Mouse (Mus musculus) lung, postnatal 0 days (tissue): ENCODE measurements at regions not wholly inside any gene's neighbourhood (a gene's known extent, or its start where the extent isn't known, plus 50 kb on each side); places are given as distances from the start of the nearest gene placed in this dataset.
A peak's percentile ranks its signal among the peaks of the same experiment; 100 is the strongest.

ENCODE experiments used
- ATAC-seq: fragments of 200-750 bp; cut with Nextera tagmentation; 2 replicates; pipeline ENCODE4 v1.8.0; 2017; ENCODE audit warnings: moderate library complexity
- DNase-seq: peaks from one replicate; pipeline ENCODE4 v3.0.0-alpha.2; 2016; ENCODE audit warnings: low spot score
- H3K27ac ChIP-seq: fragments of 300-500 bp; sonication (generic); 2 replicates; pipeline ENCODE4 v1.5.1; 2014; ENCODE audit warnings: antibody characterized with exemption, mild to moderate bottlenecking, low read length, mixed read lengths
- H3K27me3 ChIP-seq: fragments of 300-500 bp; sonication (generic); replicated peaks from 2 replicates; pipeline ENCODE4 v1.6.1; 2014; ENCODE audit warnings: low read length, mixed read lengths; ENCODE audit not compliant: insufficient read depth
- H3K36me3 ChIP-seq: fragments of 300-500 bp; sonication (generic); 2 replicates; pipeline ENCODE4 v1.6.1; 2014; ENCODE audit warnings: low read length, mixed read lengths; ENCODE audit not compliant: insufficient read depth
- H3K4me1 ChIP-seq: fragments of 300-500 bp; sonication (generic); 2 replicates; pipeline ENCODE4 v1.6.1; 2014; ENCODE audit warnings: antibody characterized with exemption, low read depth, low read length, mixed read lengths; ENCODE audit not compliant: insufficient read depth
- H3K4me2 ChIP-seq: fragments of 300-500 bp; sonication (generic); replicated peaks from 2 replicates; pipeline ENCODE4 v1.6.1; 2014; ENCODE audit warnings: low read depth, mild to moderate bottlenecking, low read length, moderate library complexity, mixed read lengths
- H3K4me3 ChIP-seq: fragments of 300-500 bp; sonication (generic); 2 replicates; pipeline ENCODE4 v1.5.1; 2014; ENCODE audit warnings: low read depth, low read length
- H3K9ac ChIP-seq: fragments of 300-500 bp; sonication (generic); replicated peaks from 2 replicates; pipeline ENCODE4 v1.6.1; 2014; ENCODE audit warnings: low read depth, mild to moderate bottlenecking
- H3K9me3 ChIP-seq: fragments of 300-500 bp; sonication (generic); 2 replicates; pipeline ENCODE4 v1.6.1; 2016; ENCODE audit warnings: low read length, mixed read lengths
- CTCF ChIP-seq: IDR thresholded peaks from 2 replicates; pipeline ENCODE4 v1.5.1; 2016; ENCODE audit warnings: antibody characterized with exemption, mild to moderate bottlenecking
- EP300 ChIP-seq: IDR thresholded peaks from 2 replicates; pipeline ENCODE4 v1.6.1; 2016; ENCODE audit warnings: antibody characterized with exemption, mild to moderate bottlenecking, control low read depth
- WGBS: fragments of 180-500 bp; shearing (Covaris S2); extraction: QIAGEN DNeasy Blood & Tissue Kit; methylation state at CpG from one replicate; pipeline ENCODE4 v1.1.7; 2014; 5-methylcytosine and 5-hydroxymethylcytosine counted together

DNA sequence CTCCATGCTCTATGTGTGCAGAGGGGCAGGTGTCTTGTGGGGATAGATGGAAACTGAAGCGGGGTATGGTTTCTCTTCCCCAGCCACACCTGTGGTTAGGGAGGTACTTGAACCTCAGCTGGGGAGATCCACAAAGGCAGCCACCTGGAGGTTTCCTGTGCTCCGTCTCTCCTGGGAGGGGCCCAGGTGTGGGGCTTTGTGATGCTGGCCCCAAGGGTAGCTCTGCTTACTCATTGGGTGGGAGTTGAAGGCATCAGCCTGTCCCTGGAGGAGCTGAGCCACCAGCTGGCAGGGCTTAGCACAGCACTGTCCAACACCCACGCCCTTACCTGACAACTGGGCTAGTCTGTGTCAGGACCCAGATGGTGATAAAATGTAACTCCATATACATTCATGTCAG lies 81.4 kb downstream of the Lhx2 start:
- 37% methylated on average over 3 of the region's 3 CpGs for WGBS
- H3K9ac ChIP-seq: no peak overlapping the region
- DNase-seq: no peak
- H3K36me3 ChIP-seq: no peaks in the 10 kb centered on the region
- no peak for TF ChIP-seq EP300
- no peak for TF ChIP-seq CTCF
- H3K4me3 ChIP-seq: no peak overlapping the region
- H3K4me1 ChIP-seq: no peaks in the 10 kb centered on the region
- H3K27me3 ChIP-seq: no peaks in the 10 kb centered on the region
- H3K4me2 ChIP-seq: no peak overlapping the region
- H3K9me3 ChIP-seq: no peaks in the 10 kb centered on the region
- no peak for ATAC-seq
- no peak overlapping the region for H3K27ac ChIP-seq

DNA sequence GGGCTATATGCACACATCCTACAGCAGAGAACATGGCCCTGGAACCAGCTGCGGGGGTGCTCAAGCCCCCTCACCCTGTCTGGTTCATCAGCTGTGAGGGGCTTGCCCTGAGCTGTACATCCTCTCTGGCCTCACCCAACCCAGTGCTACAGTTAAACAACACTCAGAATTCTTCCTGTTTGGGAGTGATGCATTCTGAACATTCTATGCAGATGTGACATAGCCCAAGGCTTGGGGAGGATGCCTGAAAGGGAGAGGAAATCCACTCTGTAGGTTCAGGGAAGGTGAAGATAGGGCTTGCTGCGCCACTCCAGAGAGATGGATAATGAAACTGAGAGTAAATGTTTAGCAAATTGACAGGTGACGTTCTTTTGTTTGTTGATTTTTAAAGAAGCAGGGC lies 83.3 kb downstream of the Lhx2 start:
- H3K9me3 ChIP-seq: no peaks in the 10 kb centered on the region
- ATAC-seq (no peak), DNase-seq (no peak)
- H3K4me3 ChIP-seq: no peak overlapping the region
- no peaks in the 10 kb centered on the region for H3K36me3 ChIP-seq
- WGBS: 51% methylated on average over 3 of the region's 3 CpGs
- H3K9ac ChIP-seq: no peak overlapping the region
- H3K4me2 ChIP-seq: no peak overlapping the region
- H3K27me3 ChIP-seq: no peaks in the 10 kb centered on the region
- TF ChIP-seq EP300 (no peak), CTCF (no peak)
- no peaks in the 10 kb centered on the region for H3K4me1 ChIP-seq
- H3K27ac ChIP-seq: no peak overlapping the region

DNA sequence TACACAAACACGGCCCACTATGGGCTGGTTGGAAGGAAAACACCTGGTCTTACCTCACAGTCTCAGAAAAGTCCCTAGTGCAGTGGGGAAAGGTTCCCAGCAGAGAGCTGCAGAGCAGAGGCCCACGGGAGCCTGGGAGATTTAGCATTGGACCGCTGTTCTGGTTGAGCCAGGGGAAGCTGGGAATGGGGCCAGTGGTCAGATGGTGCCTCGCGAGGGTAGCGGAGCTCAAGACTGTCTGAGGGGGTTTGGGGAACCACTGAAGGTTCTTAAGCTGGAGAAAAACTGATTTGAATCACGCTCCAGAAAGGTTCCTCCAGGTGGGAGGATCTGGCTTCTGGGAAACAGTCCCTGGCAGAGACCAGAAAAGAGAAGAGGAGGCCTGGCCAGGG lies 84.8 kb downstream of the Lhx2 start:
- H3K9ac ChIP-seq: no peak overlapping the region
- DNase-seq: no peak
- H3K4me1 ChIP-seq: no peaks in the 10 kb centered on the region
- ATAC-seq: no peak
- TF ChIP-seq EP300 (no peak), CTCF (no peak)
- H3K4me2 ChIP-seq: no peak overlapping the region
- H3K4me3 ChIP-seq: no peak overlapping the region
- H3K27ac ChIP-seq: no peak overlapping the region
- no peaks in the 10 kb centered on the region for H3K9me3 ChIP-seq
- WGBS: 40% methylated on average over 7 of the region's 7 CpGs
- H3K36me3 ChIP-seq: no peaks in the 10 kb centered on the region
- no peaks in the 10 kb centered on the region for H3K27me3 ChIP-seq

DNA sequence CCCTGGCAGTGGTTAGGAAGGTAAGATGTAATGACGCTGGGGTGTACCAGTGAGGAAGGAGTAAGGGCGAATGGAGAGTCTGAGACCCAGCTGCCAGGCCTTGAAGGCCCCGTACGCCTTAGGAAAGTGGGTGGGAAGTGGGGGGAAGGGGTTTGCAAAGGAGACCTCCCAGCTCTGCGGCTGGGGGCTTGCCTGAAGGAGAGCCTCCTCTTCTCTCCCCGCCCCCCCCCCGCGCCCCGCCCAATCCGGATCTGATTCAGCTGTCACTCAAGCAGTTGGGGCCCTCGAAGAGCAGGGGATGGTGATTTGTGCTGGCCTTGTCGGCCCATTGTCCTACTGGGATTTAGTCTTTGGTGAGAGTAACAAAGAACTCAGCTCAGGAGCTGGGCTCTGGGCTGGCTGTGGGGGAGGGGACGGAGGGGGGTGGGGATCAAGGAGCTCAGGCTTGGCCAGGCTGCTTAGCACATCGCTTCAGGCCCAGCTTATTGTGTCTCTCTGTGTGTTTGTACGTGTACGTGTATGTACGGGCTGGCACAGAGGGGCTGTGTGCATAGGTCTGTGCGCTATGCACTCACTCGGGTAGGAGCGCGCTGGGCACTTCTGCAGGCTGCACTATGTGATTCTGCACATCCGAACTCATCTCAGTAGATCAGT lies 85.3 kb downstream of the Lhx2 start:
- no peak overlapping the region for H3K27ac ChIP-seq
- H3K4me3 ChIP-seq: no peak overlapping the region
- WGBS: 5% methylated on average over 16 of the region's 22 CpGs
- TF ChIP-seq EP300: no peak
- no peak for TF ChIP-seq CTCF
- no peaks in the 10 kb centered on the region for H3K9me3 ChIP-seq
- no peak overlapping the region for H3K4me2 ChIP-seq
- no peak for ATAC-seq
- no peaks in the 10 kb centered on the region for H3K27me3 ChIP-seq
- no peaks in the 10 kb centered on the region for H3K36me3 ChIP-seq
- H3K9ac ChIP-seq: no peak overlapping the region
- no peak for DNase-seq
- no peaks in the 10 kb centered on the region for H3K4me1 ChIP-seq

DNA sequence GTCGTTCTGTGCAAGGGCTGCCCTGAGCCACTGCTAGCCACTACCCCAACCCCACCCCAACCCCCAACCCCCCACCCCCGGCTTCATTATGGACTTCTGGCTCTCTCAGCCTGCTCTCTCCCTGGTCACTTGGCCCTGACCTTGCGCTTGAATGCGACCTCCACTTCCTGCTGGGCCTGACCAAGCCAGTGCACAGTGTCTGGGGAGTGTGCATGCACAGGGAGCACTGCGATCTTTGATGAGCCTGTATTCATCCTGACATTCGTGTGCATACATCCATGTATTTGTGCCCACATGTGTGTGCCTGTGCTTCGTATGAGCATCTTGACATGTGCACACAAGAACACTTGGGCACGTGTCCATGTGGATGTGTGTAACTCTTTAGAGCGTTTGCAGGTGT lies 85.9 kb downstream of the Lhx2 start:
- no peak for ATAC-seq
- no peaks in the 10 kb centered on the region for H3K4me1 ChIP-seq
- WGBS: 28% methylated on average over 9 of the region's 9 CpGs
- H3K27ac ChIP-seq: no peak overlapping the region
- H3K9ac ChIP-seq: no peak overlapping the region
- no peaks in the 10 kb centered on the region for H3K9me3 ChIP-seq
- no peak overlapping the region for H3K4me2 ChIP-seq
- no peak overlapping the region for H3K4me3 ChIP-seq
- DNase-seq: no peak
- no peaks in the 10 kb centered on the region for H3K36me3 ChIP-seq
- H3K27me3 ChIP-seq: no peaks in the 10 kb centered on the region
- no peak for TF ChIP-seq CTCF
- no peak for TF ChIP-seq EP300

DNA sequence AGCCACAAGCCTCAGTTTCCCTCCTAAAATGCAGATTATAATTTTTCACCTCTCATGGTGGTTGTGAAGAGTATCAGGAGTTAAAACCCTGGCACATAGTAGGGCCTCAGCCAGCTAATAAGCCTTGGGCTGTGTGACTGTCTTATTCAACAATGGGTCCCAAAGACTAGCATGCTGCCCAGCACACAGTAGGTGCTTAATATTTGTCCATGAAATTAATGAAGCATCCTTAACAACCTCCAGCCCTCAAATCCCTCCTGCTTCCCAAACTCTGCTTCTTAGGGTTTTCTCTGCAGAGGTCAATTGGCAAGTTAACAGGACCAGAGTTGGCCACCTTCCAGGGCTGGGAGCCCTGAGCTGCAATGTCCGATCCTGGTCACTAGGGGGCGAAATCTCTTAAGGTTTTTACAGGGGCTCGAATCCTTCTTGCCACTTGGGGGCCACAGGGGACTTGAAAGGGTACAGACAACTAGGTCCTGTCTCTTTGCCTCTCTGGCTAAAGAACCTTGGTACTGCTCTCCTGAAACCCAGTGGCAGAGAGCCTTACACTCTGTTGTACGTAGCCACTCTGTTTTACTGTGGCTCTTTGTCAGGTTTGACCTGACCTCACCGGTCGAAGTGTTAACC lies 81.6 kb upstream of the Nek6 start:
- peak; percentile 59 for DNase-seq
- H3K4me3 ChIP-seq: no peak overlapping the region
- no peaks in the 10 kb centered on the region for H3K27me3 ChIP-seq
- no peak overlapping the region for H3K4me2 ChIP-seq
- no peak for ATAC-seq
- 36% methylated on average over 6 of the region's 6 CpGs for WGBS
- H3K9ac ChIP-seq: no peak overlapping the region
- no peaks in the 10 kb centered on the region for H3K4me1 ChIP-seq
- no peak overlapping the region for H3K27ac ChIP-seq
- H3K36me3 ChIP-seq: no peaks in the 10 kb centered on the region
- H3K9me3 ChIP-seq: no peaks in the 10 kb centered on the region
- no peak for TF ChIP-seq EP300
- TF ChIP-seq CTCF: peak; percentile 92
